Mouse (Mus musculus): ENCODE results near the gene Mrps35. TPM values are rescaled to one million over a fixed set of nuclear protein-coding genes. Genes with fewer than 3 reads are reported as not detected.

Gene Mrps35
- polyA plus RNA-seq, 1 experiment from 2014 or later: 90.0 TPM

GRCm38 (mm10) chr6:147008148-147008547 is 34.4 kb upstream of the Mrps35 start:
- ATAC-seq (ENCODE audit: insufficient read depth, low FRiP score, low TSS enrichment) (no peak; the same call in 1 of the 2 replicates), DNase-seq (ENCODE audit: low spot score) (peak; percentile 62)
- Histone ChIP-seq H3K27me3 (ENCODE audit: control insufficient read depth, insufficient read depth, low read length) (no peaks in the 10 kb centered on the region), H3K4me3 (ENCODE audit: low read depth, low read length) (no peak overlapping the region), H3K4me1 (ENCODE audit: control insufficient read depth, insufficient read depth, low read length) (no peaks in the 10 kb centered on the region), H3K9ac (ENCODE audit: low read length) (no peak overlapping the region), H3K9me3 (ENCODE audit: control insufficient read depth, low read length) (no peaks in the 10 kb centered on the region), H3K36me3 (ENCODE audit: control insufficient read depth, insufficient read depth, low read length) (no peaks in the 10 kb centered on the region), H3K27ac (ENCODE audit: low read depth, low read length) (no peak overlapping the region), H3K4me2 (ENCODE audit: low read depth) (no peak overlapping the region)
- WGBS: 61% methylated on average over 3 of the region's 3 CpGs

GRCm38 (mm10) chr6:147010358-147010757 is 32.2 kb upstream of the Mrps35 start:
- no peak overlapping the region for H3K4me2 ChIP-seq (ENCODE audit: low read depth)
- H3K9me3 ChIP-seq (ENCODE audit: control insufficient read depth, low read length): no peaks in the 10 kb centered on the region
- no peak for DNase-seq (ENCODE audit: low spot score)
- no peak for ATAC-seq (ENCODE audit: insufficient read depth, low FRiP score, low TSS enrichment)
- 87% methylated on average over 6 of the region's 6 CpGs for WGBS
- H3K9ac ChIP-seq (ENCODE audit: low read length): no peak overlapping the region
- H3K27ac ChIP-seq (ENCODE audit: low read depth, low read length): no peak overlapping the region
- H3K4me1 ChIP-seq (ENCODE audit: control insufficient read depth, insufficient read depth, low read length): no peaks in the 10 kb centered on the region
- no peaks in the 10 kb centered on the region for H3K36me3 ChIP-seq (ENCODE audit: control insufficient read depth, insufficient read depth, low read length)
- H3K27me3 ChIP-seq (ENCODE audit: control insufficient read depth, insufficient read depth, low read length): no peaks in the 10 kb centered on the region
- H3K4me3 ChIP-seq (ENCODE audit: low read depth, low read length): no peak overlapping the region

- Histone ChIP-seq H3K36me3 (ENCODE audit: control insufficient read depth, insufficient read depth, low read length) (no peaks in the 10 kb centered on the region), H3K27me3 (ENCODE audit: control insufficient read depth, insufficient read depth, low read length) (no peaks in the 10 kb centered on the region), H3K4me3 (ENCODE audit: low read depth, low read length) (no peak overlapping the region), H3K9ac (ENCODE audit: low read length) (no peak overlapping the region), H3K27ac (ENCODE audit: low read depth, low read length) (no peak overlapping the region), H3K4me2 (ENCODE audit: low read depth) (no peak overlapping the region), H3K4me1 (ENCODE audit: control insufficient read depth, insufficient read depth, low read length) (no peaks in the 10 kb centered on the region), H3K9me3 (ENCODE audit: control insufficient read depth, low read length) (no peaks in the 10 kb centered on the region)
- ATAC-seq (ENCODE audit: insufficient read depth, low FRiP score, low TSS enrichment) (no peak), DNase-seq (ENCODE audit: low spot score) (no peak)
- 87% methylated on average over 15 of the region's 15 CpGs for WGBS
Measured at GRCm38 (mm10) chr6:147010811-147011520, 31.6 kb upstream of the Mrps35 start.

- H3K9me3 ChIP-seq (ENCODE audit: control insufficient read depth, low read length): no peaks in the 10 kb centered on the region
- WGBS: 69% methylated on average over 6 of the region's 6 CpGs
- no peaks in the 10 kb centered on the region for H3K27me3 ChIP-seq (ENCODE audit: control insufficient read depth, insufficient read depth, low read length)
- H3K9ac ChIP-seq (ENCODE audit: low read length): no peak overlapping the region
- H3K4me3 ChIP-seq (ENCODE audit: low read depth, low read length): no peak overlapping the region
- H3K4me2 ChIP-seq (ENCODE audit: low read depth): no peak overlapping the region
- no peaks in the 10 kb centered on the region for H3K36me3 ChIP-seq (ENCODE audit: control insufficient read depth, insufficient read depth, low read length)
- ATAC-seq (ENCODE audit: insufficient read depth, low FRiP score, low TSS enrichment): no peak
- H3K27ac ChIP-seq (ENCODE audit: low read depth, low read length): no peak overlapping the region
- no peak for DNase-seq (ENCODE audit: low spot score)
- H3K4me1 ChIP-seq (ENCODE audit: control insufficient read depth, insufficient read depth, low read length): no peaks in the 10 kb centered on the region
Measured at GRCm38 (mm10) chr6:147011555-147011954, 31.0 kb upstream of the Mrps35 start.

GRCm38 (mm10) chr6:147011977-147012376 is 30.6 kb upstream of the Mrps35 start:
- no peaks in the 10 kb centered on the region for H3K4me1 ChIP-seq (ENCODE audit: control insufficient read depth, insufficient read depth, low read length)
- WGBS: 72% methylated on average over 6 of the region's 6 CpGs
- ATAC-seq (ENCODE audit: insufficient read depth, low FRiP score, low TSS enrichment) (no peak), DNase-seq (ENCODE audit: low spot score) (no peak)
- no peaks in the 10 kb centered on the region for H3K36me3 ChIP-seq (ENCODE audit: control insufficient read depth, insufficient read depth, low read length)
- no peak overlapping the region for H3K4me2 ChIP-seq (ENCODE audit: low read depth)
- H3K27me3 ChIP-seq (ENCODE audit: control insufficient read depth, insufficient read depth, low read length): no peaks in the 10 kb centered on the region
- no peak overlapping the region for H3K4me3 ChIP-seq (ENCODE audit: low read depth, low read length)
- no peak overlapping the region for H3K27ac ChIP-seq (ENCODE audit: low read depth, low read length)
- H3K9ac ChIP-seq (ENCODE audit: low read length): no peak overlapping the region
- H3K9me3 ChIP-seq (ENCODE audit: control insufficient read depth, low read length): no peaks in the 10 kb centered on the region

GRCm38 (mm10) chr6:147013546-147013945 is 29.0 kb upstream of the Mrps35 start:
- ATAC-seq (ENCODE audit: insufficient read depth, low FRiP score, low TSS enrichment) (no peak), DNase-seq (ENCODE audit: low spot score) (no peak)
- Histone ChIP-seq H3K4me3 (ENCODE audit: low read depth, low read length) (no peak overlapping the region), H3K9me3 (ENCODE audit: control insufficient read depth, low read length) (no peaks in the 10 kb centered on the region), H3K4me1 (ENCODE audit: control insufficient read depth, insufficient read depth, low read length) (no peaks in the 10 kb centered on the region), H3K36me3 (ENCODE audit: control insufficient read depth, insufficient read depth, low read length) (no peaks in the 10 kb centered on the region), H3K27me3 (ENCODE audit: control insufficient read depth, insufficient read depth, low read length) (no peaks in the 10 kb centered on the region), H3K27ac (ENCODE audit: low read depth, low read length) (no peak overlapping the region), H3K4me2 (ENCODE audit: low read depth) (no peak overlapping the region), H3K9ac (ENCODE audit: low read length) (no peak overlapping the region)
- WGBS: 73% methylated on average over 1 of the region's 1 CpGs

GRCm38 (mm10) chr6:147017906-147018305 is 24.7 kb upstream of the Mrps35 start:
- Histone ChIP-seq H3K9ac (ENCODE audit: low read length) (no peak overlapping the region), H3K36me3 (ENCODE audit: control insufficient read depth, insufficient read depth, low read length) (no peaks in the 10 kb centered on the region), H3K27me3 (ENCODE audit: control insufficient read depth, insufficient read depth, low read length) (no peaks in the 10 kb centered on the region), H3K4me2 (ENCODE audit: low read depth) (no peak overlapping the region), H3K4me3 (ENCODE audit: low read depth, low read length) (no peak overlapping the region), H3K27ac (ENCODE audit: low read depth, low read length) (no peak overlapping the region), H3K9me3 (ENCODE audit: control insufficient read depth, low read length) (no peaks in the 10 kb centered on the region), H3K4me1 (ENCODE audit: control insufficient read depth, insufficient read depth, low read length) (no peaks in the 10 kb centered on the region)
- DNase-seq (ENCODE audit: low spot score) (no peak), ATAC-seq (ENCODE audit: insufficient read depth, low FRiP score, low TSS enrichment) (no peak)
- 89% methylated on average over 4 of the region's 4 CpGs for WGBS

- Histone ChIP-seq H3K9me3 (ENCODE audit: control insufficient read depth, low read length) (no peaks in the 10 kb centered on the region), H3K4me3 (ENCODE audit: low read depth, low read length) (no peak overlapping the region), H3K36me3 (ENCODE audit: control insufficient read depth, insufficient read depth, low read length) (no peaks in the 10 kb centered on the region), H3K4me1 (ENCODE audit: control insufficient read depth, insufficient read depth, low read length) (no peaks in the 10 kb centered on the region), H3K4me2 (ENCODE audit: low read depth) (no peak overlapping the region), H3K27ac (ENCODE audit: low read depth, low read length) (no peak overlapping the region), H3K9ac (ENCODE audit: low read length) (no peak overlapping the region), H3K27me3 (ENCODE audit: control insufficient read depth, insufficient read depth, low read length) (no peaks in the 10 kb centered on the region)
- no peak for DNase-seq (ENCODE audit: low spot score)
- 94% methylated on average over 5 of the region's 5 CpGs for WGBS
- ATAC-seq (ENCODE audit: insufficient read depth, low FRiP score, low TSS enrichment): no peak
Measured at GRCm38 (mm10) chr6:147018364-147018763, 24.2 kb upstream of the Mrps35 start.

- ATAC-seq (ENCODE audit: insufficient read depth, low FRiP score, low TSS enrichment): no peak
- no peak overlapping the region for H3K4me3 ChIP-seq (ENCODE audit: low read depth, low read length)
- H3K36me3 ChIP-seq (ENCODE audit: control insufficient read depth, insufficient read depth, low read length): no peaks in the 10 kb centered on the region
- H3K4me1 ChIP-seq (ENCODE audit: control insufficient read depth, insufficient read depth, low read length): no peaks in the 10 kb centered on the region
- H3K9ac ChIP-seq (ENCODE audit: low read length): no peak overlapping the region
- H3K27ac ChIP-seq (ENCODE audit: low read depth, low read length): no peak overlapping the region
- DNase-seq (ENCODE audit: low spot score): no peak
- WGBS: 91% methylated on average over 5 of the region's 5 CpGs
- no peaks in the 10 kb centered on the region for H3K27me3 ChIP-seq (ENCODE audit: control insufficient read depth, insufficient read depth, low read length)
- H3K9me3 ChIP-seq (ENCODE audit: control insufficient read depth, low read length): no peaks in the 10 kb centered on the region
- H3K4me2 ChIP-seq (ENCODE audit: low read depth): no peak overlapping the region
Measured at GRCm38 (mm10) chr6:147021181-147021580, 21.4 kb upstream of the Mrps35 start.

Data from neural tube, embryonic 11.5 days (tissue).